ENCODE assay signal across 14 mouse cellular contexts in genomic region chr4:154328431-154328830, GRCm38 (mm10). TPM values are rescaled to one million over a fixed set of nuclear protein-coding genes. Genes with fewer than 3 reads are reported as not detected.
DNase-seq lines count a peak whose midpoint lies in the region; ATAC-seq and TF ChIP-seq lines count a peak whose summit lies in the region.
"Had no signal": no experiment of that assay in that cellular context is flagged by ENCODE, and none has a peak within 500 bp of the region (broad histone marks: within the 10 kb centered on the region; RNA-seq: fewer than 3 reads in every experiment).

No protein-coding gene starts in this region.

- no peak for TF ChIP-seq CTCF in thymus, adult 2 months (IDR thresholded peaks at IDR 0.05; ENCODE audit: borderline replicate concordance, control insufficient read depth, extremely low read depth, insufficient read depth, low read length, poor library complexity)

- DNase-seq in hindbrain, embryonic 11.5 days (ENCODE audit: low spot score): no peak
- DNase-seq in thymus, postnatal 4 days: peak; percentile 59
- no peak for DNase-seq in thymus, adult 2 months
- DNase-seq in midbrain, embryonic 10.5 days (ENCODE audit: low spot score): no peak
- DNase-seq in spleen, postnatal 14 days (ENCODE audit: low spot score in 2 of 2): no peak
- DNase-seq in right cerebral cortex, postnatal 10 days (ENCODE audit: low spot score in 2 of 2): no peak

- no peak overlapping the region for H3K4me2 ChIP-seq in hindbrain, embryonic 11.5 days (replicated peaks; ENCODE audit: low read depth, low read length)
- no peak overlapping the region for H3K4me2 ChIP-seq in hindbrain, embryonic 12.5 days (replicated peaks)

- H3K36me3 ChIP-seq in hindbrain, embryonic 11.5 days (ENCODE audit: control insufficient read depth, insufficient read depth, low read length): no peaks in the 10 kb centered on the region
- H3K36me3 ChIP-seq in hindbrain, embryonic 12.5 days: no peaks in the 10 kb centered on the region
- H3K36me3 ChIP-seq in thymus, adult 2 months (ENCODE audit: control insufficient read depth, insufficient read depth, low read length): no peaks in the 10 kb centered on the region
- H3K36me3 ChIP-seq in midbrain, embryonic 10.5 days: no peaks in the 10 kb centered on the region; the same call in 1 of the 2 replicates

- no peaks in the 10 kb centered on the region for H3K9me3 ChIP-seq in hindbrain, embryonic 11.5 days (ENCODE audit: control insufficient read depth, low read length)
- H3K9me3 ChIP-seq in hindbrain, embryonic 12.5 days (replicated peaks): no peaks in the 10 kb centered on the region
- H3K9me3 ChIP-seq in midbrain, embryonic 10.5 days (replicated peaks): no peaks in the 10 kb centered on the region

- H3K27ac ChIP-seq in hindbrain, embryonic 11.5 days (ENCODE audit: low read depth, low read length): no peak overlapping the region
- H3K27ac ChIP-seq in hindbrain, embryonic 12.5 days: no peak overlapping the region
- H3K27ac ChIP-seq in thymus, adult 2 months (ENCODE audit: control insufficient read depth, insufficient read depth, low read length): no peak overlapping the region
- H3K27ac ChIP-seq in midbrain, embryonic 10.5 days (replicated peaks): no peak overlapping the region

- peaks cover 2% of the 10 kb centered on the region for H3K27me3 ChIP-seq in hindbrain, embryonic 11.5 days (ENCODE audit: control insufficient read depth, insufficient read depth, low read length)
- peaks cover 28% of the 10 kb centered on the region for H3K27me3 ChIP-seq in hindbrain, embryonic 12.5 days
- no peaks in the 10 kb centered on the region for H3K27me3 ChIP-seq in thymus, adult 2 months (ENCODE audit: control insufficient read depth, insufficient read depth, low read length)
- peaks cover 64% of the 10 kb centered on the region for H3K27me3 ChIP-seq in midbrain, embryonic 10.5 days (ENCODE audit: low read depth, poor library complexity, severe bottlenecking)
- H3K27me3 ChIP-seq: CH12.LX had no signal

- peak; percentile 10; the same call in 1 of the 2 replicates for ATAC-seq in hindbrain, embryonic 11.5 days (ENCODE audit: low FRiP score)
- ATAC-seq in hindbrain, embryonic 12.5 days (ENCODE audit: low FRiP score): no peak; the same call in 1 of the 2 replicates
- no peak for ATAC-seq in CD4-positive, CD25-positive, alpha-beta regulatory T cell, adult 4 months
- ATAC-seq: activated CD4-positive, CD25-positive, alpha-beta regulatory T cell, adult 4 months had no signal

- H3K4me3 ChIP-seq in hindbrain, embryonic 11.5 days (ENCODE audit: low read depth, low read length): no peak overlapping the region
- H3K4me3 ChIP-seq in hindbrain, embryonic 12.5 days: no peak overlapping the region
- H3K4me3 ChIP-seq in thymus, adult 2 months (ENCODE audit: control insufficient read depth, insufficient read depth, low read length): no peak overlapping the region
- peak overlapping the region; percentile 21; the same call in 1 of the 2 replicates for H3K4me3 ChIP-seq in midbrain, embryonic 10.5 days

- 5% methylated on average over 14 of the region's 20 CpGs for WGBS in hindbrain, embryonic 11.5 days
- 6% methylated on average over 19 of the region's 20 CpGs for WGBS in hindbrain, embryonic 12.5 days
- 77% methylated on average over 20 of the region's 20 CpGs for WGBS in thymus, adult 2 months
- WGBS in midbrain, embryonic 10.5 days: 6% methylated on average over 18 of the region's 20 CpGs

- no peak for TF ChIP-seq POLR2A in thymus, adult 2 months (IDR thresholded peaks at IDR 0.05; ENCODE audit: control insufficient read depth, extremely low read depth, insufficient read depth, low read length, poor library complexity)

- no peak overlapping the region for H3K9ac ChIP-seq in hindbrain, embryonic 11.5 days (ENCODE audit: low read depth, low read length)
- no peak overlapping the region for H3K9ac ChIP-seq in hindbrain, embryonic 12.5 days

- H3K4me1 ChIP-seq in hindbrain, embryonic 11.5 days (replicated peaks; ENCODE audit: control insufficient read depth, insufficient read depth, low read length): peaks cover 2% of the 10 kb centered on the region; the same call in 1 of the 2 replicates
- peaks cover 38% of the 10 kb centered on the region for H3K4me1 ChIP-seq in hindbrain, embryonic 12.5 days
- no peaks in the 10 kb centered on the region for H3K4me1 ChIP-seq in thymus, adult 2 months (replicated peaks; ENCODE audit: control insufficient read depth, insufficient read depth, low read length)
- H3K4me1 ChIP-seq in midbrain, embryonic 10.5 days: peaks cover 36% of the 10 kb centered on the region

RNA-seq across cellular contexts. Expression of gene B230104I21Rik, which starts 7.5 kb away (rescaled TPM):
- polyA plus RNA-seq in hindbrain, embryonic 11.5 days (2014; fragmentation: Nextera tagmentation; extraction: Ambion mirVana): not detected in 2 replicates
- not detected in 2 replicates for polyA plus RNA-seq in hindbrain, embryonic 12.5 days (2016; fragmentation: Nextera tagmentation; extraction: Ambion mirVana)
- polyA plus RNA-seq in thymus, adult 2 months (2012; rRNA removed): not detected in 2 replicates
- 0.16 TPM in 1 of 2 replicates, not detected in the other for polyA plus RNA-seq in midbrain, embryonic 10.5 days (2016; fragmentation: Nextera tagmentation; extraction: Ambion mirVana)
- not detected for polyA plus RNA-seq in CD4-positive, CD25-positive, alpha-beta regulatory T cell, adult 4 months (2017; shearing (Covaris generic))
- polyA plus RNA-seq: activated CD4-positive, CD25-positive, alpha-beta regulatory T cell, adult 4 months; brain, embryonic 14.5 days; forebrain, embryonic 11.5 days; liver, adult 2 months; spleen, adult 2 months had no signal

RNA-seq across cellular contexts. Expression of gene Arhgef16, which starts 27.0 kb away (rescaled TPM):
- polyA plus RNA-seq in hindbrain, embryonic 11.5 days (2014; fragmentation: Nextera tagmentation; extraction: Ambion mirVana): 2.5 and 2.9 TPM in 2 replicates
- 3.0 and 4.1 TPM in 2 replicates for polyA plus RNA-seq in hindbrain, embryonic 12.5 days (2016; fragmentation: Nextera tagmentation; extraction: Ambion mirVana)
- 9.3 and 12.3 TPM in 2 replicates for polyA plus RNA-seq in thymus, adult 2 months (2012; rRNA removed)
- polyA plus RNA-seq in midbrain, embryonic 10.5 days (2016; fragmentation: Nextera tagmentation; extraction: Ambion mirVana): 1.4 and 1.6 TPM in 2 replicates
- polyA plus RNA-seq in CD4-positive, CD25-positive, alpha-beta regulatory T cell, adult 4 months (2017; shearing (Covaris generic)): under 1 TPM in 1 of 2 experiments, not detected in 1; 0.39 TPM
